In genomic region chr7:24175337-24175711, GRCm38 (mm10) we compare ENCODE assay signal across 8 mouse cellular contexts. TPM values are rescaled to one million over a fixed set of nuclear protein-coding genes. Genes with fewer than 3 reads are reported as not detected.
DNase-seq lines count a peak whose midpoint lies in the region; ATAC-seq and TF ChIP-seq lines count a peak whose summit lies in the region.

No protein-coding gene starts in this region.

- H3K9ac ChIP-seq in heart, embryonic 12.5 days, result peak overlapping the region; percentile 74
- peak overlapping the region; percentile 29; the same call in 1 of the 2 replicates for H3K9ac ChIP-seq in ES-Bruce4 (ENCODE audit: low read depth, poor library complexity, severe bottlenecking)
- H3K9ac ChIP-seq in forebrain, embryonic 15.5 days (replicated peaks), result peak overlapping the region; percentile 68; the same call in 1 of the 2 replicates
- no peak overlapping the region for H3K9ac ChIP-seq in liver, embryonic 14.5 days (replicated peaks)

- WGBS in heart, embryonic 12.5 days, result 51% methylated on average over 6 of the region's 6 CpGs
- 60% methylated on average over 6 of the region's 6 CpGs for whole genome bisulfite sequencing in forebrain, embryonic 15.5 days
- 34% methylated on average over 6 of the region's 6 CpGs for WGBS in liver, embryonic 14.5 days (ENCODE audit: insufficient replicate concordance)

- H3K27me3 ChIP-seq in heart, embryonic 12.5 days (replicated peaks), result no peaks in the 10 kb centered on the region
- H3K27me3 ChIP-seq in ES-Bruce4 (ENCODE audit: control insufficient read depth, insufficient read depth, low read length, poor library complexity, severe bottlenecking), result no peaks in the 10 kb centered on the region
- H3K27me3 ChIP-seq in forebrain, embryonic 15.5 days, result no peaks in the 10 kb centered on the region
- H3K27me3 ChIP-seq in liver, embryonic 14.5 days (ENCODE audit: control insufficient read depth, insufficient read depth, low read length), result no peaks in the 10 kb centered on the region

- H3K27ac ChIP-seq in heart, embryonic 12.5 days (ENCODE audit: poor library complexity, severe bottlenecking), result no peak overlapping the region
- H3K27ac ChIP-seq in ES-Bruce4 (ENCODE audit: insufficient read depth, low read length), result no peak overlapping the region
- peak overlapping the region; percentile 79 for H3K27ac ChIP-seq in forebrain, embryonic 15.5 days (replicated peaks)
- no peak overlapping the region for H3K27ac ChIP-seq in liver, embryonic 14.5 days

- no peak for TF ChIP-seq CTCF in ES-Bruce4 (IDR thresholded peaks at IDR 0.05; ENCODE audit: low read depth, low read length)
- no peak for TF ChIP-seq CTCF in liver, embryonic 14.5 days (IDR thresholded peaks at IDR 0.05; ENCODE audit: low read depth)

- peaks cover 8% of the 10 kb centered on the region for H3K4me1 ChIP-seq in heart, embryonic 12.5 days (replicated peaks)
- H3K4me1 ChIP-seq in ES-Bruce4 (ENCODE audit: control insufficient read depth, insufficient read depth, low read length), result no peaks in the 10 kb centered on the region
- H3K4me1 ChIP-seq in forebrain, embryonic 15.5 days, result peaks cover 12% of the 10 kb centered on the region
- no peaks in the 10 kb centered on the region; a peak in 1 of 4 replicates for H3K4me1 ChIP-seq in liver, embryonic 14.5 days (replicated peaks; ENCODE audit: control insufficient read depth in 2 of 2, insufficient read depth in 2 of 2, low read length in 1 of 2)

- ATAC-seq in heart, embryonic 12.5 days (ENCODE audit: insufficient number of reproducible peaks, low FRiP score), result 0 out of 2 replicates have a peak, but pooled peaks have one; percentile 3
- ATAC-seq in forebrain, embryonic 15.5 days (replicated peaks), result peak; percentile 50
- no peak for ATAC-seq in liver, embryonic 14.5 days (ENCODE audit: insufficient read depth)

- 0 out of 2 replicates have a peak, but pooled peaks cover 4% of the 10 kb centered on the region for H3K36me3 ChIP-seq in heart, embryonic 12.5 days
- H3K36me3 ChIP-seq in ES-Bruce4 (ENCODE audit: control insufficient read depth, insufficient read depth, low read length, poor library complexity, severe bottlenecking), result no peaks in the 10 kb centered on the region
- H3K36me3 ChIP-seq in forebrain, embryonic 15.5 days, result no peaks in the 10 kb centered on the region
- no peaks in the 10 kb centered on the region for H3K36me3 ChIP-seq in liver, embryonic 14.5 days (replicated peaks; ENCODE audit: control insufficient read depth, insufficient read depth, low read depth)

- H3K4me3 ChIP-seq in heart, embryonic 12.5 days, result peak overlapping the region; percentile 63
- H3K4me3 ChIP-seq in ES-Bruce4 (ENCODE audit: low read depth, low read length), result peak overlapping the region; percentile 99
- H3K4me3 ChIP-seq in forebrain, embryonic 15.5 days, result peak overlapping the region; percentile 81
- H3K4me3 ChIP-seq in liver, embryonic 14.5 days (ENCODE audit: insufficient read depth in 1 of 2, low read depth in 2 of 2, low read length in 2 of 2), result peak overlapping the region; percentile 53 to 82

- TF ChIP-seq POLR2A in ES-Bruce4 (IDR thresholded peaks at IDR 0.05; ENCODE audit: insufficient read depth, low read length), result no peak

- H3K4me2 ChIP-seq in heart, embryonic 12.5 days, result peak overlapping the region; percentile 64
- H3K4me2 ChIP-seq in forebrain, embryonic 15.5 days (replicated peaks), result peak overlapping the region; percentile 57
- peak overlapping the region; percentile 59 for H3K4me2 ChIP-seq in liver, embryonic 14.5 days (ENCODE audit: low read depth)

- H3K9me3 ChIP-seq in heart, embryonic 12.5 days (replicated peaks), result no peaks in the 10 kb centered on the region
- no peaks in the 10 kb centered on the region for H3K9me3 ChIP-seq in ES-Bruce4 (replicated peaks; ENCODE audit: control insufficient read depth, insufficient read depth, low read length, poor library complexity, severe bottlenecking)
- no peaks in the 10 kb centered on the region for H3K9me3 ChIP-seq in forebrain, embryonic 15.5 days
- no peaks in the 10 kb centered on the region for H3K9me3 ChIP-seq in liver, embryonic 14.5 days (ENCODE audit: control insufficient read depth, low read length)

- no peak for TF ChIP-seq EP300 in ES-Bruce4 (IDR thresholded peaks at IDR 0.05; ENCODE audit: insufficient read depth, low read depth, low read length)
- no peak for TF ChIP-seq EP300 in liver, embryonic 14.5 days (IDR thresholded peaks at IDR 0.05; ENCODE audit: low read depth)

- DNase-seq in heart, adult 9 months (ENCODE audit: low spot score in 2 of 2), result no peak
- DNase-seq in liver, embryonic 14.5 days (ENCODE audit: low read depth in 3 of 3, low spot score in 3 of 3), result no peak
- DNase-seq in embryo, embryonic 11 days, result no peak
- DNase-seq in adrenal gland, adult 8-10 months, result no peak
- no peak for DNase-seq in thymus, postnatal 10 days (ENCODE audit: low spot score in 2 of 2)

RNA-seq across cellular contexts. Expression of gene Zfp114, which starts 0.5 kb away (rescaled TPM):
- polyA plus RNA-seq in heart, embryonic 12.5 days (2016; fragmentation: Nextera tagmentation; extraction: Ambion mirVana), result 3.7 and 4.0 TPM in 2 replicates
- polyA plus RNA-seq in ES-Bruce4 (2011; ENCODE audit: insufficient read depth, insufficient read length, low read depth, missing spikeins), result 0.84 and 1.9 TPM in 2 replicates
- 9.0 TPM in 2 replicates for polyA plus RNA-seq in forebrain, embryonic 15.5 days (2015; fragmentation: Nextera tagmentation; extraction: Ambion mirVana)
- 0.14 and 0.17 TPM in 2 replicates for polyA plus RNA-seq in liver, embryonic 14.5 days (2012; rRNA removed)
- polyA plus RNA-seq in liver, embryonic 14.5 days (2014; fragmentation: Nextera tagmentation; extraction: Ambion mirVana), result 0.24 and 0.56 TPM in 2 replicates
- under 1 TPM; 0.28 to 0.56 (median 0.44) TPM for total RNA-seq in adrenal gland, adult 8-10 months (2022)

RNA-seq across cellular contexts. Expression of gene Zfp111, which starts 35.9 kb away (rescaled TPM):
- polyA plus RNA-seq in heart, embryonic 12.5 days (2016; fragmentation: Nextera tagmentation; extraction: Ambion mirVana), result 8.0 and 8.3 TPM in 2 replicates
- polyA plus RNA-seq in ES-Bruce4 (2011; ENCODE audit: insufficient read depth, insufficient read length, low read depth, missing spikeins), result 7.9 and 8.9 TPM in 2 replicates
- polyA plus RNA-seq in forebrain, embryonic 15.5 days (2015; fragmentation: Nextera tagmentation; extraction: Ambion mirVana), result 7.0 and 7.6 TPM in 2 replicates
- 0.55 and 0.68 TPM in 2 replicates for polyA plus RNA-seq in liver, embryonic 14.5 days (2012; rRNA removed)
- 1.2 and 1.8 TPM in 2 replicates for polyA plus RNA-seq in liver, embryonic 14.5 days (2014; fragmentation: Nextera tagmentation; extraction: Ambion mirVana)
- total RNA-seq in adrenal gland, adult 8-10 months (2022), result 10 to 100 TPM in 3 of 4 experiments, 1 to 10 TPM in 1; 8.4 to 13.1 (median 12.2) TPM

RNA-seq across cellular contexts. Expression of gene Zfp235, which starts 41.4 kb away (rescaled TPM):
- polyA plus RNA-seq in heart, embryonic 12.5 days (2016; fragmentation: Nextera tagmentation; extraction: Ambion mirVana), result 7.4 and 8.3 TPM in 2 replicates
- 3.9 and 4.6 TPM in 2 replicates for polyA plus RNA-seq in ES-Bruce4 (2011; ENCODE audit: insufficient read depth, insufficient read length, low read depth, missing spikeins)
- 23.2 and 27.3 TPM in 2 replicates for polyA plus RNA-seq in forebrain, embryonic 15.5 days (2015; fragmentation: Nextera tagmentation; extraction: Ambion mirVana)
- 1.6 and 2.2 TPM in 2 replicates for polyA plus RNA-seq in liver, embryonic 14.5 days (2012; rRNA removed)
- 2.9 and 3.8 TPM in 2 replicates for polyA plus RNA-seq in liver, embryonic 14.5 days (2014; fragmentation: Nextera tagmentation; extraction: Ambion mirVana)
- 10 to 100 TPM in 3 of 4 experiments, 1 to 10 TPM in 1; 7.8 to 13.9 (median 11.4) TPM for total RNA-seq in adrenal gland, adult 8-10 months (2022)
